Mouse (Mus musculus) lung, embryonic 14.5 days (tissue): ENCODE measurements around the gene Bmpr1b. TPM values are rescaled to one million over a fixed set of nuclear protein-coding genes. Genes with fewer than 3 reads are reported as not detected.

Experiments used
- ATAC-seq: fragments of 200-750 bp; cut with Nextera tagmentation; 2 replicates; pipeline ENCODE4 v1.8.0; 2017; ENCODE audit warnings: mild to moderate bottlenecking, moderate TSS enrichment, moderate library complexity; ENCODE audit not compliant: insufficient read depth
- DNase-seq: peaks from one replicate; pipeline ENCODE4 v3.0.0-alpha.2; 2015
- H3K27ac ChIP-seq: fragments of 300-500 bp; sonication (generic); 2 replicates; pipeline ENCODE4 v1.5.1; 2014; ENCODE audit warnings: low read depth, mild to moderate bottlenecking, moderate library complexity
- H3K27me3 ChIP-seq: fragments of 300-500 bp; sonication (generic); 2 replicates; pipeline ENCODE4 v1.6.1; 2014; ENCODE audit warnings: low read length, control low read depth; ENCODE audit not compliant: insufficient read depth
- H3K36me3 ChIP-seq: fragments of 300-500 bp; sonication (generic); 2 replicates; pipeline ENCODE4 v1.6.1; 2014; ENCODE audit warnings: control low read depth; ENCODE audit not compliant: insufficient read depth
- H3K4me1 ChIP-seq: fragments of 300-500 bp; sonication (generic); 2 replicates; pipeline ENCODE4 v1.6.1; 2014; ENCODE audit warnings: antibody characterized with exemption, control low read depth; ENCODE audit not compliant: insufficient read depth
- H3K4me2 ChIP-seq: fragments of 300-500 bp; sonication (generic); 2 replicates; pipeline ENCODE4 v1.6.1; 2014; ENCODE audit warnings: mild to moderate bottlenecking
- H3K4me3 ChIP-seq: fragments of 300-500 bp; sonication (generic); 2 replicates; pipeline ENCODE4 v1.5.1; 2014; ENCODE audit warnings: low read depth, low read length
- H3K9ac ChIP-seq: fragments of 300-500 bp; sonication (generic); 2 replicates; pipeline ENCODE4 v1.6.1; 2014
- H3K9me3 ChIP-seq: fragments of 300-500 bp; sonication (generic); 2 replicates; pipeline ENCODE4 v1.6.1; 2016; ENCODE audit warnings: low read depth, low read length, control low read depth
- CTCF ChIP-seq: IDR thresholded peaks from 2 replicates; pipeline ENCODE4 v1.5.1; 2016; ENCODE audit warnings: antibody characterized with exemption, low read depth
- WGBS: fragments of 180-500 bp; shearing (Covaris S2); extraction: QIAGEN DNeasy Blood & Tissue Kit; methylation state at CpG from one replicate; pipeline ENCODE4 v1.1.7; 2014; 5-methylcytosine and 5-hydroxymethylcytosine counted together
- polyA plus RNA-seq: library from polyadenylated mRNA; unstranded; fragments of >200 nt; fragmentation: Nextera tagmentation; extraction: Ambion mirVana; gene quantifications from 2 replicates; pipeline ENCODE4 v1.2.1, GENCODE M21; 2014

Bmpr1b gene
- polyA plus RNA-seq, 1 experiment from 2014 or later, result 6.7 TPM

- H3K4me3 ChIP-seq, result no peak overlapping the region
- 45% methylated on average over 7 of the region's 7 CpGs for WGBS
- H3K36me3 ChIP-seq, result no peaks in the 10 kb centered on the region
- peak; percentile 84 for TF ChIP-seq CTCF
- H3K4me2 ChIP-seq, result no peak overlapping the region
- no peaks in the 10 kb centered on the region for H3K27me3 ChIP-seq
- no peak overlapping the region for H3K9ac ChIP-seq
- no peak overlapping the region for H3K27ac ChIP-seq
- DNase-seq (peak; percentile 76), ATAC-seq (0 out of 2 replicates have a peak, but pooled peaks have one; percentile 35)
- H3K9me3 ChIP-seq, result no peaks in the 10 kb centered on the region
- H3K4me1 ChIP-seq, result no peaks in the 10 kb centered on the region
Measured at GRCm38 (mm10) chr3:141838864-141839263, 330.4 kb downstream of the Bmpr1b start.

- Histone ChIP-seq H3K4me3 (no peak overlapping the region), H3K27ac (no peak overlapping the region), H3K27me3 (no peaks in the 10 kb centered on the region), H3K9ac (no peak overlapping the region), H3K9me3 (no peaks in the 10 kb centered on the region), H3K4me2 (no peak overlapping the region), H3K4me1 (no peaks in the 10 kb centered on the region), H3K36me3 (peaks cover 6% of the 10 kb centered on the region)
- TF ChIP-seq CTCF, result peak; percentile 69
- DNase-seq, result peak; percentile 75
- 21% methylated on average over 3 of the region's 3 CpGs for WGBS
- peak; percentile 58; the same call in 1 of the 2 replicates for ATAC-seq
Measured at GRCm38 (mm10) chr3:141831135-141831534, 338.1 kb downstream of the Bmpr1b start.

- no peak overlapping the region for H3K27ac ChIP-seq
- DNase-seq (no peak), ATAC-seq (no peak)
- H3K9me3 ChIP-seq, result no peaks in the 10 kb centered on the region
- H3K4me1 ChIP-seq, result no peaks in the 10 kb centered on the region
- H3K4me2 ChIP-seq, result no peak overlapping the region
- H3K4me3 ChIP-seq, result no peak overlapping the region
- H3K9ac ChIP-seq, result no peak overlapping the region
- H3K27me3 ChIP-seq, result no peaks in the 10 kb centered on the region
- WGBS, result 86% methylated on average over 5 of the region's 5 CpGs
- no peak for TF ChIP-seq CTCF
- H3K36me3 ChIP-seq, result peaks cover 7% of the 10 kb centered on the region
Measured at GRCm38 (mm10) chr3:141828301-141828700, 340.9 kb downstream of the Bmpr1b start.

- no peak for TF ChIP-seq CTCF
- Histone ChIP-seq H3K4me3 (no peak overlapping the region), H3K27ac (no peak overlapping the region), H3K4me2 (no peak overlapping the region), H3K4me1 (no peaks in the 10 kb centered on the region), H3K36me3 (0 out of 2 replicates have a peak, but pooled peaks cover 14% of the 10 kb centered on the region), H3K9me3 (no peaks in the 10 kb centered on the region), H3K27me3 (no peaks in the 10 kb centered on the region), H3K9ac (no peak overlapping the region)
- ATAC-seq, result peak; percentile 54
- peak; percentile 15 for DNase-seq
- WGBS, result 30% methylated on average over 13 of the region's 13 CpGs
Measured at GRCm38 (mm10) chr3:141819331-141819941, 349.8 kb downstream of the Bmpr1b start.

- Histone ChIP-seq H3K36me3 (0 out of 2 replicates have a peak, but pooled peaks cover 14% of the 10 kb centered on the region), H3K4me1 (no peaks in the 10 kb centered on the region), H3K4me2 (no peak overlapping the region), H3K27me3 (no peaks in the 10 kb centered on the region), H3K9ac (no peak overlapping the region), H3K27ac (no peak overlapping the region), H3K9me3 (no peaks in the 10 kb centered on the region), H3K4me3 (no peak overlapping the region)
- 0 out of 2 replicates have a peak, but pooled peaks have one; percentile 4 for ATAC-seq
- DNase-seq, result no peak
- 41% methylated on average over 3 of the region's 3 CpGs for WGBS
- TF ChIP-seq CTCF, result no peak
Measured at GRCm38 (mm10) chr3:141818615-141819312, 350.5 kb downstream of the Bmpr1b start.

GRCm38 (mm10) chr3:141814776-141815175 is 354.4 kb downstream of the Bmpr1b start:
- Histone ChIP-seq H3K4me1 (no peaks in the 10 kb centered on the region), H3K27me3 (no peaks in the 10 kb centered on the region), H3K9ac (no peak overlapping the region), H3K9me3 (no peaks in the 10 kb centered on the region), H3K36me3 (0 out of 2 replicates have a peak, but pooled peaks cover 9% of the 10 kb centered on the region), H3K4me2 (no peak overlapping the region), H3K4me3 (no peak overlapping the region), H3K27ac (no peak overlapping the region)
- DNase-seq, result no peak
- ATAC-seq, result no peak
- 70% methylated on average over 1 of the region's 1 CpGs for WGBS
- TF ChIP-seq CTCF, result no peak

GRCm38 (mm10) chr3:141811348-141811747 is 357.9 kb downstream of the Bmpr1b start:
- WGBS, result 21% methylated on average over 2 of the region's 2 CpGs
- H3K9ac ChIP-seq, result no peak overlapping the region

More at GRCm38 (mm10) chr3:141811348-141811747, 357.9 kb downstream of the Bmpr1b start:
- no peak overlapping the region for H3K27ac ChIP-seq
- no peak overlapping the region for H3K4me3 ChIP-seq
- H3K4me1 ChIP-seq, result no peaks in the 10 kb centered on the region
- no peaks in the 10 kb centered on the region for H3K27me3 ChIP-seq
- H3K4me2 ChIP-seq, result no peak overlapping the region
- no peaks in the 10 kb centered on the region for H3K36me3 ChIP-seq
- H3K9me3 ChIP-seq, result no peaks in the 10 kb centered on the region
- 0 out of 2 replicates have a peak, but pooled peaks have one; percentile 31 for ATAC-seq
- no peak for TF ChIP-seq CTCF
- DNase-seq, result peak; percentile 88
